Mouse (Mus musculus) bone marrow macrophage, adult 2 months (primary cell): ENCODE measurements around the gene Brat1.

Experiments
- CTCF ChIP-seq: IDR thresholded peaks from 2 replicates; pipeline ENCODE4 v1.5.1; 2012; ENCODE audit warnings: low read depth, mild to moderate bottlenecking, low read length, moderate library complexity
- POLR2A ChIP-seq: IDR thresholded peaks from 2 replicates; pipeline ENCODE4 v1.6.1; 2012; ENCODE audit warnings: mild to moderate bottlenecking, low read depth, low read length, borderline replicate concordance

DNA sequence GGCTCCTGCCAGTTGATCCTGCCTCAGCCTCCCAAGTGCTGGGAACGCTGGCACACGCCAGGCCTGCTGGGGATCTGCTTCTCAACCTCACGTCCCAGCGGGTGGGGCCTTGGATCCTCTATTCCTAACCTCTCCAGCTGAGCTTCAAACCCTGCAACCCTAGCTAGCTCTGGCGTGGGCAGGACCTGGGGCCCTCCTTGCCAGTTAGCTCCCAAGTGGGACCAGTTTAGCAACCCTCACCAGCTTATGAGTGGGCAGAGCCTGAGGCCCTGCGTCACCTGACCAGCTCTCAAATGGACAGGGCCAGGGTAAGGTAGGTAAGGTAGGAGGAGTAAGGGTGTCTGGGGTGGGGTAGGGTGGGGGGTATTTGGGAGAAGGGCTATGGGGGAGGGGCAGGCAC, 24.8 kb upstream of the Brat1 start:
- TF ChIP-seq CTCF (no peak), POLR2A (no peak)
